Mouse (Mus musculus) frontal cortex, adult 2 months (tissue): Measurements from ENCODE around the gene Klk1b5. TPM values are rescaled to one million over a fixed set of nuclear protein-coding genes. Genes with fewer than 3 reads are reported as not detected.
A peak's percentile ranks its signal among the peaks of the same experiment; 100 is the strongest.
"Not testable (repeated sequence)": the region's sequence is repeated elsewhere in the genome, so short reads cannot be mapped to it uniquely, and the experiment has no call there.

Experiments used
- DNase-seq, 2 experiments: peaks; one replicate each; pipeline ENCODE4 v3.0.0; 2022; ENCODE audit warnings: low spot score in 1 of 2; ENCODE audit errors: extremely low spot score in 1 of 2
- polyA plus RNA-seq: library from polyadenylated mRNA; depleted of rRNA; stranded (reverse); fragments of >200 nt; gene quantifications from 2 replicates; pipeline ENCODE4 v1.2.3, GENCODE M21; 2012; rRNA removed

Klk1b5 gene
- polyA plus RNA-seq, result not detected in 2 replicates

- no peak for DNase-seq
These were observed at the start of gene Klk1b5 for GRCm38 (mm10) chr7:44215645-44216044. TSS of gene Klk1b5 (plus strand) at chr7:44215945.

GRCm38 (mm10) chr7:44179299-44180045, 36.3 kb upstream of the Klk1b5 start:
- no peak for DNase-seq

GRCm38 (mm10) chr7:44186516-44186915, 29.2 kb upstream of the Klk1b5 start:
- not testable (repeated sequence) for DNase-seq

GRCm38 (mm10) chr7:44187936-44188335, 27.8 kb upstream of the Klk1b5 start, which contains the start of gene Klk1b24:
TSS of gene Klk1b24 (plus strand) at chr7:44188236.
- not testable (repeated sequence) for DNase-seq

- not testable (repeated sequence) for DNase-seq
These were observed 22.3 kb upstream of the Klk1b5 start for GRCm38 (mm10) chr7:44193466-44193865.

- DNase-seq, result no peak
These were observed 17.9 kb upstream of the Klk1b5 start, which contains the start of gene Klk1b3 for GRCm38 (mm10) chr7:44197891-44198290. TSS of gene Klk1b3 (plus strand) at chr7:44198191.

GRCm38 (mm10) chr7:44207135-44207534, 8.6 kb upstream of the Klk1b5 start, which contains the start of gene Klk1b4:
TSS of gene Klk1b4 (plus strand) at chr7:44207435.
- not testable (repeated sequence) for DNase-seq

- no peak for DNase-seq
These were observed 7.4 kb upstream of the Klk1b5 start for GRCm38 (mm10) chr7:44208307-44208706.

GRCm38 (mm10) chr7:44221601-44222000, 5.9 kb downstream of the Klk1b5 start:
- not testable (repeated sequence) for DNase-seq

- not testable (repeated sequence) for DNase-seq
These were observed 6.6 kb downstream of the Klk1b5 start for GRCm38 (mm10) chr7:44222335-44222734.

- DNase-seq, result no peak
These were observed 9.3 kb downstream of the Klk1b5 start, which contains the start of gene Klk1 for GRCm38 (mm10) chr7:44225076-44225475. TSS of gene Klk1 (plus strand) at chr7:44225360.

- no peak for DNase-seq
These were observed 20.2 kb downstream of the Klk1b5 start, which contains the start of gene Gm36864 for GRCm38 (mm10) chr7:44235909-44236308. TSS of gene Gm36864 (plus strand) at chr7:44236177.

- DNase-seq, result no peak
These were observed 24.2 kb downstream of the Klk1b5 start for GRCm38 (mm10) chr7:44239913-44240312.

- no peak for DNase-seq
These were observed 25.0 kb downstream of the Klk1b5 start for GRCm38 (mm10) chr7:44240712-44241111.

- no peak for DNase-seq
These were observed 25.4 kb downstream of the Klk1b5 start for GRCm38 (mm10) chr7:44241163-44241562.

- DNase-seq, result no peak
These were observed 28.3 kb downstream of the Klk1b5 start for GRCm38 (mm10) chr7:44244080-44244479.

GRCm38 (mm10) chr7:44246055-44246983, 30.6 kb downstream of the Klk1b5 start, which contains the start of the genes 1700028J19Rik and 2410002F23Rik:
TSS of gene 1700028J19Rik (minus strand) at chr7:44246695.
TSS of gene 2410002F23Rik (plus strand) at chr7:44246722.
- peak; percentile 83 to 92 for DNase-seq

- DNase-seq, result peak; percentile 32 to 48
These were observed 31.3 kb downstream of the Klk1b5 start for GRCm38 (mm10) chr7:44246984-44247470.

GRCm38 (mm10) chr7:44247971-44248370, 32.2 kb downstream of the Klk1b5 start:
- DNase-seq, result no peak

GRCm38 (mm10) chr7:44249248-44249647, 33.5 kb downstream of the Klk1b5 start:
- DNase-seq, result no peak
